Mouse (Mus musculus): Measurements from ENCODE around the gene Edn3. TPM values are rescaled to one million over a fixed set of nuclear protein-coding genes. Genes with fewer than 3 reads are reported as not detected.

The Edn3 gene
- total RNA-seq, 1 experiment from 2014 or later, result 14.7 TPM

DNA sequence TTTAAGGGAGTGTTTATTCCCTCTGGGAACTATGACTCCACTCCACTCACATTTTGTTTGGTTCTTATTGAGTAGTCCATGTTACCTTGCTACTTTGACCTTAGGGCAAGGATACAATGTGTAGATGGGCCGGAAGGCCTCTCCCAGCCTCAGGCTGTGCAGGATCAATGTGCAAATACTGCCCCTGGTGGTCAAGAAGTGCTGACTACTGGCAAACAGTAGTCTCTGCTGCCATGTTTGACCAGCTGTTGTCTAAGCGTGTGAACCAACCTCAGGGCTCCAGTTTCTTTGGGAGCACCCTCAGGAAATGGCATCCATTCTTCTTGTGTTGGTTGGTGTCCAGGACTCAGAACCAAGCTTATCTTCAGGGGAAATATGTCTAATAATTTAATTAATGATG lies 36.6 kb downstream of the Edn3 start:
- no peak for DNase-seq

DNA sequence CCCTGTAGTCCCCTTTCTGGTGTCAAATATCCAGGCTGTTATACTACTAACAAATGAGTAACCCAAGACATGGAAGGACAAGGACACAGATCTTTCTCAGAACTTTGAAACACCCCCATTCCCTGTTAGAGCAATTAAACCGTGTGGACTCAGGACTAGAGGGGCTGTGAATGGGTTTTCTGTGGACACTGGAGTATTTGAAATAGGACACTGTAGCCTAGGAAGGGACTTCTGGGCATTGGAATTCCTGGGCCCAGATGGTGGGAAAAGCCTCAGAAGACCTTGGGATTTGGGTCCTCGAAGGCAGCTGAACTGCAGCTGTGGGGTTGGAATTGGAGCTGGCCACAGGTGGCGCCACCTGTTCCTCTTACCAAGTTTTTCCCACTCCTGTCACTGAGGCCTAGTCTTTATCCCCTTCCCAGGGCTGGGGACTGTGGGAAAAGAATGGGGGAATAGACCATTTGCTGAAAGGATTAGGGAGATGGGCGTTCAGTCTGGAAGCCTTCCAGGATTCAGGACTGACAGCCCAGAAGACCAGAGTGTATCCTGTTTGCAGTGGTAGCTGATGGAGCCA lies 37.2 kb downstream of the Edn3 start:
- DNase-seq, result no peak

DNA sequence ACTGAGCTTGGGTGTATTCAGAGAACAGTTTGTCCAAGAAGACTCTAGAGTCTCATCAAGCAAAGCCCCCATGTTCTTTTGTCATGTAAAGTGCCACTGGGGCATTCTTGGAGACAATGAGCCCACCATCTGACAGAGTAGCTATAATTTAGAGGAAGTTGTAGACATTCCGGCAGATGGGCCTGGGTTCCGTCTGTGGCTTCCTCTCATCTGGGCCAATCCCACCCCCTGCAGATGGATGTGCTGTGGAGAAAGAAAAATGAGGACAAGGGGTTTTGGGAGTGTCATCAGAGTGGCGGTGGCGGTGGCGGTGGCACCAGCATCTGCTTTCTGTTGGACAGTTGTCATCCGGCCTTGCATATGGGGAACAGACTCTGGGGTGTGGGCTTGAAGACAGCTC lies 42.0 kb downstream of the Edn3 start:
- DNase-seq, result no peak

DNA sequence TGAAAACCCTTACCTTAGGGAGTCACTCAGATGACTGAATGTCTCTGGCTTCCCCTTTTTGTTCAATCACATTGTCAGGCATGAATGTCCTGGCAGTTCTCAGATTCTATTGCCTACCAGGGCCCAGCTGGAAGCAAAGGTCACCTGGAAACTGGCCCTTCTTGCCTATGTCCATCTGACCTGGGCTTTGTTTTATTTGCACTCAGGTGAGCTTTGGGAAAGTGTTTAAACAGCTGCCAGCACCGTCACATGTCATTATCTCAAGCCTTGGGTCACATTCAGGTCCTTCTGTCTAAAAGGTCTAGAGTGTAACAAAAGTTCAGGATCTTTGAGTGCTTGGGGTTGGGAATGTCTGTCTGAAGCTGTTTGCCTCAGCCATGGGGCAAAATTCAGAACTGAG lies 43.2 kb downstream of the Edn3 start:
- DNase-seq, result no peak

DNA sequence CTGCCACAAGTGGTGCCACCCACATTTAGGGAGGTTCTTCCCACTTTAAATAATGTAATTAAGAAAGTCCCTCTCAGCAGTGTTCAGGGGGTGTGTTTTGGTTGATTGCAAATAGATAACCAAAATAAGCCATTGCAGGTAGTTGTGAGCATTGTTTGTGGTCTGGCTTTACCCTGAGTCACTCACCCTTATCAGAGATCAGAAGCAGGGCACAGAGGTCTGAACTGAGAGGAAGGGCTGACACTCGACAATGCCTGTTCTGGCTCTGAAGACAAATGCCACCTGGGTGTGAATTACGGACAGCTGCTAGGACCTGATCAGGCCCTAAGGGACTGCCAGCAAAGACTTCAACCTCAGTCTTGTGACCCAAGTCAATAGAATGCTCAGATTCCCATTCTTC lies 47.5 kb downstream of the Edn3 start:
- no peak for DNase-seq

DNA sequence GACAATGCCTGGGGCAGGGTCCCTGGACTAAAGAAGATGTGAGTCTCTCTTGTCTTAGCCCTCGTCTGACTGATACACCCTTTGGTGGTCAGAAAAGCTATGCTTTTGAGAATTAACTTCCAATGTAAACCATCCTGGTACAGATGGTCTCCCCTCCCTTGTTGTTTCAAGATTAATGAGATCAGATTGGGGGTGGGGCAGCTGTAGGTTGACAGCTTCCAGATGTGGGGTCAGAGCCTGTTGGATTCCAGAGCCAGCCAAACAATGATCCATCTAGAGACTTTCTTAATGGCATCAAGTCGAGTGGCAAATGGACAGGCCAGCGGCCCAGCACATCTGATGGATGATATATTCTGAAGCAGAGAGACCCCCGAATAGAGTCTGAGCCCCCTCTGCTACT lies 48.9 kb downstream of the Edn3 start:
- DNase-seq, result no peak

DNA sequence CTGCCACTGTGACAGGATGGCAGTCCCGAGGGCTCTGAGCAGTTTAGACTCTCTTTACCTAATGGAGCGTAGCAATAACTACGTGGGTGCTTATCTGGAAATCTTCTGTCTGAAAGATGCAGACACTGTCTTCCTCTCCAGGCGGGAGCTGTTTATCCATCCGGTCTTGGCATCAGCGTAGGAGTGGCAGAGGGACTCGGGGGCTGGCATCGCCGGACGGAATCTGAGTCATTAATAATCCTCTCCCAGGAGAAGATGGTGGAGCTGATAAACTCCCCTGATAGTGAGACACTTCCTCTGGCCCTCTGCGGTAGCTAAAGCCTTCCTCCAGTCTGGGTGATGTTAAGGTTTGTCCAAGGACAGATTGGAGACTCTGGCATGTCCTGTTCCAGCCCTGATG lies 52.9 kb downstream of the Edn3 start:
- DNase-seq, result peak; percentile 9

DNA sequence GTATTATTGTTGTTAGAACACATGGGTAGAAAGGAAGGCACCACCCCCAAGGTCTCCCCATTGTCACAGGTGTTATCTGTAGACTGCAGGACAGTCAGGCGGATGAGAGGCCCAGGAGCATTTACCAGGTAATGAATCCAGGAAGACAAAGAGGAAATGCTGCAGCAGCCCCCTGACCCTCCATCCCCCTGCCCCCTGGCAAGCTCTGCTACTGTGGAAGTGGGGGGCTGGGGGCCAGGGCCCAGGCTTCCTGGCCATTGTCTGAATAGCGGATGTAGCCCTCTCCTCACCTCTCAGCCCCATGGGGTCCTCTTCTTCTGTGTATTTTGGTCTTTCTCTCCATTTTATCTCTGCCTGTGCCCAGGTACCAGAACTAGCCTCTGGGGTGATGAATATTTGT lies 55.7 kb downstream of the Edn3 start:
- no peak for DNase-seq

DNA sequence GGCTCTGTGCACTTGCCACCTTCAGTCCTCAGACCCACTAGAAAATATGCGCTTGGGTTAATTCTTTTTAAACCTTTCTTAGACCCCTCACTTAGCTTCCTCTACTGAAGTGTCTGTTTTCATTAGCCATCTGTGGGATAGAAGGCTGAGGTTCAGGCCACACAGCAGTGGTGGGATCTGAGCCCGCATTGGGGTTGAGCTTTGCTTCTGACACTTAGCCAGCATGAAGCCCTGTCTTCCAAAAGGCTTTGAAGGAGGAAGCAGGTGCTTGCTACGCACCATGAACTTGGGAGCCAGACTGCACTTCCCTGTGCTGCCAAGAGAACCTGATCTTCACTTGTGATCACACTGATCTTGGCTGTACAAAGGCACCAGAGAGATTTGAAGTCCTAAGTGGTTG lies 59.9 kb downstream of the Edn3 start:
- no peak for DNase-seq

DNA sequence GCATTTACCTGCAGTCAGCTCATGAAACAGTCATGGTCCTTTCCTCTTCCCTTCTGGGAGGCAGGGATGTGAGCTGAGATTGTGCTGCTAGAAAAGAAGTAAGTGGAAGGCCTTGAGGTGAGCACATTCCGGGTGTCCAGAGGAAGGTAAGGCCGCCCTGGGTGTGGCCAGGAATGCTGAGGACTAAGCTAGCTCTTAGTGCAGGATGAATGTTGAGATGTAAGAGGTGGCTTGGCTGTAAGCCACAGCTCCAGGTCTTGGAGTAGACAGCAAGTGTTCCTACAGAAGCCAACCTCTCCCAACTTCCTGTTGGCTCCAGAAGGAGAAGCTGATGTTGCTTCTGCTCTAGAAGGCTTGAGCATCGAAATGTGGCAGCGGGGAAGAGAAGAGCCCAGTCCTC lies 67.4 kb downstream of the Edn3 start:
- DNase-seq, result no peak

DNA sequence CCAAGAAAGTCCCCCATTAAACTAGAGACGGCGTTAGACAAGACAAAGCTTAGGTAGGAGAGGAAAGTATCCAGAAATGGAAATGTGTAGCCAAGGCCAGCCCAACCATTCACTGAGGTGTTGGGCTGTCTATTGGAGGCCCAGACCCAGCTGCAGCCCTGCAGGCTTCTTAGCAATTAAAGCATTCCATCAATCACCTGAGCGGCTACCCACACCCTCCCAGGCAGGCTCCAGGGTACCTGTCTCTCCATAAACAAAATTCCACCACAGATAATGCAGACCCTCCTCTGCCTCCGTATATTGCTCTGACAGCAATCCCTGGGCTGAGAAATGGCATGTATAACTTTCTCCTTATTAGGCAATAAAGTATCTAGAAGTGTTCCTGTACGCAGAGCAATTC lies 73.2 kb downstream of the Edn3 start:
- DNase-seq, result no peak

Other genes starting within 250 kb of the Edn3 start
- 0.19 and 2.0 TPM in 2 replicates for gene Zfp831, start 117.1 kb upstream of the Edn3 start, total RNA-seq (2021)
- 0.56 TPM in 1 of 2 replicates, not detected in the other for gene Gm14444, start 249.6 kb downstream of the Edn3 start, total RNA-seq (2021)